Mouse (Mus musculus): ENCODE data around the gene Rnf34.

- no peak for TF ChIP-seq POLR2A (IDR thresholded peaks at IDR 0.05; ENCODE audit: insufficient read depth, low read depth, low read length)
- no peak for TF ChIP-seq CTCF (IDR thresholded peaks at IDR 0.05; ENCODE audit: insufficient read depth, low read depth, low read length)
Observed at GRCm38 (mm10) chr5:122893270-122893669, 43.4 kb downstream of the Rnf34 start.
